Mouse (Mus musculus) CH12.LX (cell line): ENCODE data around the gene Tmem74b. TPM values are rescaled to one million over a fixed set of nuclear protein-coding genes. Genes with fewer than 3 reads are reported as not detected.

Experiments
- DNase-seq: peaks from one replicate; pipeline ENCODE4 v3.0.0-alpha.2; 2013; ENCODE audit errors: extremely low read depth
- H3K27ac ChIP-seq: 2 replicates; pipeline ENCODE4 v1.5.1; 2012; ENCODE audit warnings: low read depth, mild to moderate bottlenecking, control low read depth, moderate library complexity; ENCODE audit not compliant: insufficient read depth
- H3K27me3 ChIP-seq: replicated peaks from 2 replicates; pipeline ENCODE3; 2012; ENCODE audit warnings: inconsistent platforms
- H3K36me3 ChIP-seq, 2 experiments: replicated peaks in 1 of 2; 2 replicates each; pipeline versions ENCODE3 to v1.6.1; 2012; ENCODE audit warnings: inconsistent platforms in 1 of 2, low read length in 1 of 2, mild to moderate bottlenecking in 1 of 2, mixed read lengths in 1 of 2, moderate library complexity in 1 of 2; ENCODE audit not compliant: control insufficient read depth in 1 of 2, insufficient read depth in 1 of 2
- H3K4me1 ChIP-seq, 2 experiments: 2 replicates each; pipeline ENCODE4 v1.6.1; 2012; ENCODE audit warnings: inconsistent platforms in 1 of 2, moderate library complexity in 1 of 2; ENCODE audit not compliant: insufficient read depth in 2 of 2, control insufficient read depth in 1 of 2
- H3K4me2 ChIP-seq: 2 replicates; pipeline ENCODE4 v1.6.1; 2012; ENCODE audit warnings: low read depth, mild to moderate bottlenecking, control low read depth; ENCODE audit not compliant: poor library complexity, insufficient read depth, severe bottlenecking
- H3K4me3 ChIP-seq, 3 experiments: fragments of 150-350 bp in 1 of 3; sonication (generic) in 1 of 3; replicated peaks in 1 of 3; 2 replicates each; pipeline versions ENCODE3 to v1.5.1; 2011 to 2012; ENCODE audit warnings: low read depth in 2 of 3, low read length in 2 of 3, mild to moderate bottlenecking in 2 of 3, moderate library complexity in 2 of 3, control low read depth in 1 of 3, improper control_type of control experiment in 1 of 3, inconsistent platforms in 1 of 3, mixed read lengths in 1 of 3; ENCODE audit not compliant: poor library complexity in 1 of 3
- H3K79me2 ChIP-seq: replicated peaks from 2 replicates; pipeline ENCODE4 v1.6.1; 2012; ENCODE audit warnings: mild to moderate bottlenecking, moderate library complexity; ENCODE audit not compliant: control insufficient read depth, poor library complexity, insufficient read depth, severe bottlenecking; ENCODE audit errors: extremely low read depth
- H3K9ac ChIP-seq: 2 replicates; pipeline ENCODE4 v1.6.1; 2012; ENCODE audit warnings: low read depth, mild to moderate bottlenecking, control low read depth, moderate library complexity; ENCODE audit not compliant: insufficient read depth
- H3K9me3 ChIP-seq: replicated peaks from 2 replicates; pipeline ENCODE3; 2012; ENCODE audit warnings: low read length, inconsistent platforms, mixed read lengths
- CTCF ChIP-seq, 2 experiments: IDR thresholded peaks in 1 of 2; conservative IDR thresholded peaks in 1 of 2; 2 replicates each; pipeline ENCODE4 v1.5.1; 2011 to 2012; ENCODE audit warnings: low read depth in 2 of 2, low read length in 2 of 2, improper control_type of control experiment in 1 of 2, inconsistent platforms in 1 of 2, mild to moderate bottlenecking in 1 of 2, moderate library complexity in 1 of 2
- HCFC1 ChIP-seq: IDR thresholded peaks from 2 replicates; pipeline ENCODE4 v1.6.1; 2012; ENCODE audit warnings: low read depth, mild to moderate bottlenecking, inconsistent platforms, low read length, improper control_type of control experiment
- JUN ChIP-seq: IDR thresholded peaks from 2 replicates; pipeline ENCODE4 v1.6.1; 2011; ENCODE audit warnings: low read depth, mild to moderate bottlenecking, low read length, improper control_type of control experiment, moderate library complexity; ENCODE audit not compliant: insufficient read depth
- MAZ ChIP-seq: IDR thresholded peaks from 2 replicates; pipeline ENCODE4 v1.6.1; 2012; ENCODE audit warnings: low read depth, mild to moderate bottlenecking, inconsistent platforms, low read length, improper control_type of control experiment, moderate library complexity
- NRF1 ChIP-seq: IDR thresholded peaks from 2 replicates; pipeline ENCODE4 v1.6.1; 2014; ENCODE audit warnings: low read depth, mild to moderate bottlenecking, inconsistent platforms, low read length, improper control_type of control experiment, moderate library complexity
- PAX5 ChIP-seq: IDR thresholded peaks from 2 replicates; pipeline ENCODE4 v1.6.1; 2012; ENCODE audit warnings: low read length, inconsistent platforms, mixed read lengths
- RAD21 ChIP-seq: IDR thresholded peaks from 2 replicates; pipeline ENCODE4 v1.6.1; 2011; ENCODE audit warnings: low read depth, mild to moderate bottlenecking, low read length, improper control_type of control experiment, moderate library complexity
- SMC3 ChIP-seq: IDR thresholded peaks from 2 replicates; pipeline ENCODE4 v1.6.1; 2011; ENCODE audit warnings: low read depth, low read length, improper control_type of control experiment
- UBTF ChIP-seq: IDR thresholded peaks from 2 replicates; pipeline ENCODE4 v1.6.1; 2012; ENCODE audit warnings: low read depth, mild to moderate bottlenecking, inconsistent platforms, low read length, improper control_type of control experiment, moderate library complexity
- ZC3H11A ChIP-seq: IDR thresholded peaks from 2 replicates; pipeline ENCODE4 v1.6.1; 2012; ENCODE audit warnings: low read depth, mild to moderate bottlenecking, inconsistent platforms, low read length, improper control_type of control experiment
- dilution Hi-C: fragments of 300-500 bp; cut with MboI; formaldehyde crosslinking; loops from 2 replicates; pipeline ENCODE4 v1.14.3; 2020; ENCODE audit warnings: low sequenced_read_pairs; ENCODE audit not compliant: extremely low pct_unique_long_range_greater_than_20kb, extremely low pct_ligation_motif_present
- in situ Hi-C: fragments of 300-500 bp; cut with MboI; formaldehyde crosslinking; loops from 3 replicates; pipeline ENCODE4 v1.14.3; 2019; ENCODE audit warnings: low sequenced_read_pairs, low pct_ligation_motif_present, low pct_unique_long_range_greater_than_20kb, mixed read lengths
- polyA plus RNA-seq: library from polyadenylated mRNA; unstranded; fragments of >175 nt; gene quantifications from 2 replicates; pipeline ENCODE4 v1.2.1, GENCODE M21; 2012; ENCODE audit warnings: low read depth; ENCODE audit not compliant: insufficient read length
- total RNA-seq, 2 experiments: library from RNA; depleted of rRNA; stranded (reverse); fragments of 300-350 nt in 1 of 2; fragments of >200 nt in 1 of 2; gene quantifications; 2 replicates each; pipeline ENCODE4 v1.2.3; 2012 to 2014

Gene Tmem74b
- total and polyA plus RNA-seq, 3 experiments = 0.21 TPM; not detected in 2

GRCm38 (mm10) chr2:151747847-151748705, 46.3 kb downstream of the Tmem74b start:
- Histone ChIP-seq H3K4me2 (peak overlapping the region; percentile 7; the same call in 1 of the 2 replicates), H3K27me3 (peaks cover 63% of the 10 kb centered on the region), H3K4me3 (no peak overlapping the region), H3K9me3 (no peaks in the 10 kb centered on the region), H3K36me3 (no peaks in the 10 kb centered on the region), H3K9ac (no peak overlapping the region), H3K27ac (no peak overlapping the region), H3K79me2 (no peaks in the 10 kb centered on the region), H3K4me1 (peaks cover 0 to 6% of the 10 kb centered on the region in 2 experiments; a peak in 1 of 4 replicates)
- dilution Hi-C loops (no loop called here), in situ Hi-C loops (loop anchor here (5.0 kb wide), 1 partner anchor 114 kb away; no protein-coding TSS in a partner anchor)
- peak; percentile 95 for TF ChIP-seq RAD21
- no peak for TF ChIP-seq UBTF
- TF ChIP-seq CTCF (conservative IDR thresholded peaks at IDR 0.05 in 1 of 2, IDR thresholded peaks at IDR 0.05 in 1 of 2; ENCODE audit: low read depth in 2 of 2, low read length in 2 of 2) = peak; percentile 62 to 93
- peak; percentile 7; the same call in 1 of the 2 replicates for TF ChIP-seq ZC3H11A
- peak; percentile 82 for TF ChIP-seq SMC3
- TF ChIP-seq NRF1 = no peak
- TF ChIP-seq JUN = no peak
- TF ChIP-seq MAZ = peak; percentile 81
- DNase-seq = peak; percentile 83

GRCm38 (mm10) chr2:151751330-151751729, 49.5 kb downstream of the Tmem74b start:
- Histone ChIP-seq H3K9ac (no peak overlapping the region), H3K27ac (no peak overlapping the region), H3K36me3 (no peaks in the 10 kb centered on the region), H3K9me3 (no peaks in the 10 kb centered on the region), H3K4me3 (no peak overlapping the region), H3K79me2 (no peaks in the 10 kb centered on the region), H3K27me3 (peaks cover 59% of the 10 kb centered on the region), H3K4me2 (no peak overlapping the region), H3K4me1 (peaks cover 0 to 8% of the 10 kb centered on the region in 2 experiments; a peak in 2 of 4 replicates)
- no peak for DNase-seq
- in situ Hi-C loops = no loop called here
- dilution Hi-C loops = no loop called here
- TF ChIP-seq PAX5 = no peak
- TF ChIP-seq HCFC1 = no peak
- TF ChIP-seq, all 38 proteins: peak for 0
